Mouse (Mus musculus) heart, embryonic 10.5 days (tissue): ENCODE measurements around the gene Cryzl1. TPM values are rescaled to one million over a fixed set of nuclear protein-coding genes. Genes with fewer than 3 reads are reported as not detected.
A peak's percentile ranks its signal among the peaks of the same experiment; 100 is the strongest.

ENCODE experiments used
- DNase-seq: peaks from one replicate; pipeline ENCODE4 v3.0.0-alpha.2; 2017; ENCODE audit warnings: low spot score
- H3K27ac ChIP-seq: fragments of 300-500 bp; sonication (generic); 2 replicates; pipeline ENCODE4 v1.5.1; 2016; ENCODE audit warnings: mild to moderate bottlenecking
- H3K27me3 ChIP-seq: fragments of 300-500 bp; sonication (generic); 2 replicates; pipeline ENCODE4 v1.6.1; 2016; ENCODE audit warnings: mild to moderate bottlenecking; ENCODE audit not compliant: poor library complexity, insufficient read depth, severe bottlenecking
- H3K36me3 ChIP-seq: fragments of 300-500 bp; sonication (generic); 2 replicates; pipeline ENCODE4 v1.6.1; 2016; ENCODE audit warnings: mild to moderate bottlenecking, moderate library complexity
- H3K4me1 ChIP-seq: fragments of 300-500 bp; sonication (generic); 2 replicates; pipeline ENCODE4 v1.6.1; 2016; ENCODE audit warnings: mild to moderate bottlenecking
- H3K4me3 ChIP-seq: fragments of 300-500 bp; sonication (generic); 2 replicates; pipeline ENCODE4 v1.5.1; 2016; ENCODE audit warnings: mild to moderate bottlenecking, moderate library complexity
- H3K9me3 ChIP-seq: fragments of 300-500 bp; sonication (generic); 2 replicates; pipeline ENCODE4 v1.6.1; 2016; ENCODE audit warnings: mild to moderate bottlenecking, moderate library complexity
- WGBS: fragments of 180-500 bp; shearing (Covaris S2); methylation state at CpG from one replicate; pipeline ENCODE4 v1.1.7; 2016; 5-methylcytosine and 5-hydroxymethylcytosine counted together
- polyA plus RNA-seq: library from polyadenylated mRNA; unstranded; fragments of >200 nt; fragmentation: Nextera tagmentation; extraction: Ambion mirVana; gene quantifications from 2 replicates; pipeline ENCODE4 v1.2.1, GENCODE M21; 2016

The Cryzl1 gene
- polyA plus RNA-seq, 1 experiment from 2014 or later = 60.3 TPM

DNA sequence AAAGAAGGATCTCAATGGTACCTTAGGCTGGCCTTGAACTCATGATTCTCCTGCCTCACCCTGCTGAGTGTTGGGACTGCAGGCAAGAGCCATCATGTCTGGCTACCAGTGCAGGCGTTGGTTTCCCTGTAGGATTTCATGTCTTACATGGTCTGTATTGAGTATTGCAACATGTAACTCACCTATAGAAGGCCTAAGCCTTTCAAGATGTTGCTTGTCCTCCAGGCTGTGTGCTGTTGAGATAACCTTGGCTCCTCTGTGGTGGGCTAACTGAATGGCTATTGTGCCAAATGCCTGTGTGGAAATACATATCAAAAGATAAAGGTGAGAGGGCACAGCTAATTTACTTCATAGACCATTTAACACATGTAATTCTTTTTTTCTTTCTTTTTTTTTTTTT lies 29.8 kb downstream of the Cryzl1 start:
- 85% methylated on average over 1 of the region's 1 CpGs for WGBS
- Histone ChIP-seq H3K4me3 (no peak overlapping the region), H3K36me3 (peaks cover 53% of the 10 kb centered on the region)

GRCm38 (mm10) chr16:91695108-91695755 lies 33.5 kb downstream of the Cryzl1 start:
- 57% methylated on average over 8 of the region's 8 CpGs for WGBS
- Histone ChIP-seq H3K4me1 (no peaks in the 10 kb centered on the region), H3K9me3 (no peaks in the 10 kb centered on the region), H3K36me3 (peaks cover 36% of the 10 kb centered on the region), H3K4me3 (no peak overlapping the region), H3K27me3 (no peaks in the 10 kb centered on the region), H3K27ac (no peak overlapping the region)
- no peak for DNase-seq

More for the DNA sequence above, 29.8 kb downstream of the Cryzl1 start:
- H3K27me3 ChIP-seq = no peaks in the 10 kb centered on the region
- no peaks in the 10 kb centered on the region for H3K4me1 ChIP-seq
- no peak for DNase-seq
- no peaks in the 10 kb centered on the region for H3K9me3 ChIP-seq
- H3K27ac ChIP-seq = no peak overlapping the region

DNA sequence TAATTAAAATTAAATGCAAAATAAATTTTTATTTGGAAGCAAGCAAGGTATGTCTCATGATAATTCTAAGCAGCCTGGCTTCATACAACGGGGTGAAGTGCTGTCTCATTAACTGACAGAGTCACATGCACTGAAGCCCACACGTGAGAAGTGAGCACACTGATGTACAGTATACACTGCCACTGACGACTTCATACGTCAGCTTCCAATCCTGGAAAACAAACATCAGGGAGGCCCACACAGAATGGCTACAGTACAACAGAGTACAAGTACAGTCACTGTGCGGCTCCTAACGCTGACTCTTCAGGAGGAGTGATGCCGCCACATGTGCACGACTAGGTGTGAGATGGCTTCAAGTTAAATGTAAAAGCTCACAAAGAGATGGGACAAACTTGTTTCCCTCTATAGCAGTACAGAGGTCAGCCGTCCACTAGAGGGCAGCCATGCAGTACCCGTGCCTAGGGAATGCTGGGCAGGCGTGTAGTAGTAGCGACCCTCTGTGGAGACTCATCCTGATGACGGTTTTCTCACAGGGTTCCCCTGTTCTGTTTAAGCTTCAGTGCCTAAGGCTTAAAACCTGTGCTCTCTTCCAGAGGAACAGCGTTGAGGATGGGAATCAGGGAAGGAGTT lies 34.2 kb downstream of the Cryzl1 start:
- Histone ChIP-seq H3K27me3 (no peaks in the 10 kb centered on the region), H3K4me1 (peaks cover 3% of the 10 kb centered on the region; the same call in 1 of the 2 replicates), H3K9me3 (no peaks in the 10 kb centered on the region), H3K36me3 (peaks cover 32% of the 10 kb centered on the region), H3K4me3 (no peak overlapping the region), H3K27ac (no peak overlapping the region)
- WGBS = 26% methylated on average over 14 of the region's 14 CpGs
- peak; percentile 90 for DNase-seq

GRCm38 (mm10) chr16:91689791-91690190 lies 39.0 kb downstream of the Cryzl1 start:
- peaks cover 21% of the 10 kb centered on the region for H3K36me3 ChIP-seq
- H3K4me1 ChIP-seq = peaks cover 11% of the 10 kb centered on the region; the same call in 1 of the 2 replicates
- H3K27ac ChIP-seq = no peak overlapping the region
- peak overlapping the region; percentile 76; the same call in 1 of the 2 replicates for H3K4me3 ChIP-seq
- no peaks in the 10 kb centered on the region for H3K27me3 ChIP-seq
- DNase-seq = no peak
- WGBS = 40% methylated on average over 7 of the region's 7 CpGs
- no peaks in the 10 kb centered on the region for H3K9me3 ChIP-seq

DNA sequence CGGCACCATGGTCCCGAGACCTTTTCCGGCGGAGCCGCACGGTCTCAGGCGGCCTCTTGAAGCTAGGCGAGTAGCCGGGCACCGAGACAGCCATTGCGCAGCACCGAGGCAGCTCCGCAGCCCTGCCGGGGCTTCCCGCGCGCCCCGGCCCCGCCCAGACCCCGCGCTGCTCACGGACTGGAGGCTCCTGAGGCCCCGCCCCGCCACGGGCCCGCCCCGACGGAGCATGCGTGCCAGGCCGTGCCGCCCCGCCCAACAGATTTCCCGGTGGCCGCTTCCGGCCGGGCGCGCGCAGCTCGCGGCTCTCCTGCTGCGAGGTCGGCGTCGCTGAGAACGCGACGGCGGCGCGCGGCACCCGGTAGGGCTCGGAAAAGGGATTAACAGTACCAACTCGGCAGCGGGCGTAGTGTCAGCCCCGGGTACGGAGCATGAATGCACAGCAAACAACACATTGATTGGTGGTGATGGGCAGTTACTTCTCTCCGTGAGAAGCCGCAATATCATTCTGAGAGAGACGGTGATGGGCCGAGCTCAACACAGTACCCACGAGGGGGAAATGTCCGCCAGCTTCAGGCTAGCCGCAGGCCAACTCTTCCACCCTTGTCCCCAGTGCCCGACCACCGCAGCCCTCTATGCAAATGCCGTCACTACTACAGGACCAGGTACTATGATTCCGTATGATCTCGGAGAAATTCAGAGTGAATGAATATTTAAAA lies 40.0 kb downstream of the Cryzl1 start, which contains the start of gene Donson:
TSS of gene Donson (minus strand) at position 152 of the 716 bp plus-strand sequence.
- Histone ChIP-seq H3K4me3 (peak within 1 kb of the TSS; percentile 76), H3K27ac (peak within 1 kb of the TSS; percentile 92), H3K27me3 (no peaks in the 10 kb centered on the region), H3K9me3 (no peaks in the 10 kb centered on the region), H3K36me3 (peaks cover 28% of the 10 kb centered on the region), H3K4me1 (peaks cover 11% of the 10 kb centered on the region; the same call in 1 of the 2 replicates)
- WGBS = under 1% methylated on average over 70 of the region's 71 CpGs
- DNase-seq = peak; percentile 96

GRCm38 (mm10) chr16:91688023-91688618 lies 40.7 kb downstream of the Cryzl1 start:
- Histone ChIP-seq H3K27ac (peak overlapping the region; percentile 92), H3K4me3 (peak overlapping the region; percentile 76), H3K27me3 (no peaks in the 10 kb centered on the region), H3K4me1 (peaks cover 11% of the 10 kb centered on the region; the same call in 1 of the 2 replicates), H3K36me3 (peaks cover 30% of the 10 kb centered on the region), H3K9me3 (no peaks in the 10 kb centered on the region)
- under 1% methylated on average over 50 of the region's 51 CpGs for WGBS
- peak; percentile 77 for DNase-seq

GRCm38 (mm10) chr16:91686369-91686768 lies 42.4 kb downstream of the Cryzl1 start:
- Histone ChIP-seq H3K27ac (no peak overlapping the region), H3K4me3 (no peak overlapping the region), H3K4me1 (peaks cover 11% of the 10 kb centered on the region; the same call in 1 of the 2 replicates), H3K27me3 (no peaks in the 10 kb centered on the region), H3K9me3 (no peaks in the 10 kb centered on the region), H3K36me3 (peaks cover 48% of the 10 kb centered on the region)
- 81% methylated on average over 5 of the region's 5 CpGs for WGBS
- no peak for DNase-seq

- Histone ChIP-seq H3K27me3 (no peaks in the 10 kb centered on the region), H3K27ac (no peak overlapping the region), H3K4me3 (no peak overlapping the region), H3K9me3 (no peaks in the 10 kb centered on the region), H3K36me3 (peaks cover 54% of the 10 kb centered on the region), H3K4me1 (peaks cover 11% of the 10 kb centered on the region; the same call in 1 of the 2 replicates)
- DNase-seq = no peak
- WGBS = 86% methylated on average over 5 of the region's 5 CpGs
Observed at GRCm38 (mm10) chr16:91685526-91685925, 43.2 kb downstream of the Cryzl1 start.

- Histone ChIP-seq H3K27me3 (no peaks in the 10 kb centered on the region), H3K27ac (no peak overlapping the region), H3K4me1 (no peaks in the 10 kb centered on the region), H3K4me3 (no peak overlapping the region), H3K9me3 (no peaks in the 10 kb centered on the region), H3K36me3 (peaks cover 94% of the 10 kb centered on the region)
- WGBS = 80% methylated on average over 5 of the region's 5 CpGs
- DNase-seq = no peak
Observed at GRCm38 (mm10) chr16:91680656-91681055, 48.1 kb downstream of the Cryzl1 start.

GRCm38 (mm10) chr16:91678147-91678911 lies 50.4 kb downstream of the Cryzl1 start:
- H3K9me3 ChIP-seq = no peaks in the 10 kb centered on the region
- H3K36me3 ChIP-seq = peaks cover 96% of the 10 kb centered on the region
- DNase-seq = no peak
- no peak overlapping the region for H3K27ac ChIP-seq
- H3K27me3 ChIP-seq = no peaks in the 10 kb centered on the region
- H3K4me3 ChIP-seq = no peak overlapping the region
- 88% methylated on average over 5 of the region's 5 CpGs for WGBS
- H3K4me1 ChIP-seq = no peaks in the 10 kb centered on the region

DNA sequence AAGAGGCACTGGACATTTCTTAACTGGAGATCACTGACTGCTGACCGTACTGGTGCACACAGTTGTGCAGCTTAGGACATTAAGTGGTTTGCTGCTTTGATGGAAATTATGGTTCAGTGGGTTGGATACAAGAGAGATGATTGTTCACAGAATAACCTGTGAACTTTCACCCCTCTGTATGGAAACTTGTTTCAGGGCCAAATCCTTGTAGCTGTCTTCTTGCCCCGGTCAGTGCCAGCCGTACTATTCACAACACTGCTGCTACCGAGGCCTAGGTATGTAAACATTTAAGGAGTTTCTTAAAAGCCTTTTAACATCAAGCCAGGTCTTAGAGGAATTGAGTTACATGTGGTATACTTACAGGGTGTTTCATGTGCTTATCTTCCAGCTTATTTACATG lies 54.3 kb downstream of the Cryzl1 start:
- H3K27ac ChIP-seq = no peak overlapping the region
- DNase-seq = no peak
- H3K4me1 ChIP-seq = no peaks in the 10 kb centered on the region
- no peaks in the 10 kb centered on the region for H3K9me3 ChIP-seq
- H3K4me3 ChIP-seq = no peak overlapping the region
- H3K27me3 ChIP-seq = no peaks in the 10 kb centered on the region
- 89% methylated on average over 4 of the region's 4 CpGs for WGBS
- peaks cover 100% of the 10 kb centered on the region for H3K36me3 ChIP-seq

DNA sequence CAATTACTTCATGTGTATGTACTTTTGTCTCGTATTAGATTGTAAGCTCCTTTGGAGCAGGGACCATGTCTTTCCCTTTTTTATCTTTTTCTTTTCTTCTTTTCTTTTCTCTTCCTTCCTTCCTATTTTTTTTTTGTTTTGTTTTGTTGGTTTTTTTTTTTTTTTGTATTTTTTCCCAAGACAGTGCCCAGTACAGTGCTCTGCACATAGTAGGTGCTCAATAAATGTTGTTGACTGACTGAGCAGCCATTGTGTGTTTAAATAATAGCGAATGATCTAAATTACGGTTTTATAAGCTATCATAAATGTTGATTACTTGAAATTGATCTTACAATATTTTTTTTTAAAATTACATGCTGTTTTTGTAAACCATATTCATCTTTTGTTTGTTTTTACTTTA lies 65.0 kb downstream of the Cryzl1 start:
- H3K27me3 ChIP-seq = no peaks in the 10 kb centered on the region
- no peak overlapping the region for H3K27ac ChIP-seq
- no peak overlapping the region for H3K4me3 ChIP-seq
- DNase-seq = no peak
- no peaks in the 10 kb centered on the region for H3K4me1 ChIP-seq
- H3K36me3 ChIP-seq = peaks cover 94% of the 10 kb centered on the region
- 96% methylated on average over 3 of the region's 3 CpGs for WGBS
- H3K9me3 ChIP-seq = no peaks in the 10 kb centered on the region
